In genomic region chrX:155318005-155318404, GRCm38 (mm10) we compare ENCODE assay signal across 9 mouse cellular contexts. TPM values are rescaled to one million over a fixed set of nuclear protein-coding genes. Genes with fewer than 3 reads are reported as not detected.
DNase-seq lines count a peak whose midpoint lies in the region; ATAC-seq and TF ChIP-seq lines count a peak whose summit lies in the region.
"Had no signal": no experiment of that assay in that cellular context is flagged by ENCODE, and none has a peak within 500 bp of the region (broad histone marks: within the 10 kb centered on the region; RNA-seq: fewer than 3 reads in every experiment).

No protein-coding gene starts in this region.

- H3K36me3 ChIP-seq in liver, adult 2 months (ENCODE audit: control insufficient read depth, insufficient read depth, low read length): 0 out of 2 replicates have a peak, but pooled peaks cover 2% of the 10 kb centered on the region
- H3K36me3 ChIP-seq in liver, embryonic 11.5 days (ENCODE audit: control insufficient read depth, insufficient read depth, low read length): no peaks in the 10 kb centered on the region
- H3K36me3 ChIP-seq in forebrain, embryonic 16.5 days (ENCODE audit: control insufficient read depth, insufficient read depth): no peaks in the 10 kb centered on the region
- no peaks in the 10 kb centered on the region for H3K36me3 ChIP-seq in splenic B cell, adult 2 months (ENCODE audit: control insufficient read depth, insufficient read depth, low read length, poor library complexity, severe bottlenecking)
- H3K36me3 ChIP-seq: neural tube, embryonic 13.5 days had no signal

- H3K9me3 ChIP-seq in liver, embryonic 11.5 days (ENCODE audit: control insufficient read depth, low read length): no peaks in the 10 kb centered on the region
- no peaks in the 10 kb centered on the region for H3K9me3 ChIP-seq in forebrain, embryonic 16.5 days (ENCODE audit: control insufficient read depth, low read length)
- H3K9me3 ChIP-seq: neural tube, embryonic 13.5 days had no signal

- 34% methylated on average over 4 of the region's 4 CpGs for WGBS in liver, adult 2 months
- 41% methylated on average over 4 of the region's 4 CpGs for WGBS in liver, embryonic 11.5 days
- WGBS in forebrain, embryonic 16.5 days: 47% methylated on average over 4 of the region's 4 CpGs
- WGBS in lung, adult 2 months: 44% methylated on average over 4 of the region's 4 CpGs

- H3K27ac ChIP-seq in liver, adult 2 months (replicated peaks; ENCODE audit: insufficient read depth, low read depth, low read length): no peak overlapping the region
- no peak overlapping the region for H3K27ac ChIP-seq in liver, embryonic 11.5 days (ENCODE audit: low read depth, low read length)
- H3K27ac ChIP-seq in forebrain, embryonic 16.5 days (ENCODE audit: low read length): no peak overlapping the region
- H3K27ac ChIP-seq: neural tube, embryonic 13.5 days had no signal

- H3K79me2 ChIP-seq in liver, adult 2 months (ENCODE audit: control insufficient read depth, insufficient read depth, low read length): no peaks in the 10 kb centered on the region

- no peak overlapping the region for H3K4me2 ChIP-seq in liver, embryonic 11.5 days
- H3K4me2 ChIP-seq in forebrain, embryonic 16.5 days (ENCODE audit: low read length): no peak overlapping the region
- H3K4me2 ChIP-seq: neural tube, embryonic 13.5 days had no signal

- no peak overlapping the region for H3K4me3 ChIP-seq in liver, adult 2 months (ENCODE audit: insufficient read depth, low read depth, low read length)
- H3K4me3 ChIP-seq in liver, embryonic 11.5 days (ENCODE audit: low read depth, low read length): no peak overlapping the region
- no peak overlapping the region for H3K4me3 ChIP-seq in forebrain, embryonic 16.5 days (replicated peaks; ENCODE audit: low read length)
- H3K4me3 ChIP-seq in lung, adult 2 months (replicated peaks; ENCODE audit: extremely low read depth, low read depth, low read length): no peak overlapping the region
- H3K4me3 ChIP-seq: neural tube, embryonic 13.5 days had no signal

- no peak for DNase-seq in cerebellum, adult 11 months
- DNase-seq in liver, adult 2 months (ENCODE audit: extremely low read depth, low read depth, low spot score): peak; percentile 29
- DNase-seq in liver, embryonic 11.5 days (ENCODE audit: low spot score): no peak
- DNase-seq in c-Kit-positive CD71-positive TER-119-negative erythroid progenitor cells, embryonic 14.5 days (ENCODE audit: low read depth): peak; percentile 38
- peak; percentile 12 for DNase-seq in lung, adult 2 months
- DNase-seq in splenic B cell, adult 2 months (ENCODE audit: low read depth, low spot score): peak; percentile 69

- H3K27me3 ChIP-seq in liver, adult 2 months (ENCODE audit: control insufficient read depth, insufficient read depth, low read length): no peaks in the 10 kb centered on the region
- H3K27me3 ChIP-seq in liver, embryonic 11.5 days (replicated peaks; ENCODE audit: control insufficient read depth, insufficient read depth, low read length): no peaks in the 10 kb centered on the region
- H3K27me3 ChIP-seq in forebrain, embryonic 16.5 days (replicated peaks; ENCODE audit: control insufficient read depth, insufficient read depth, low read length): no peaks in the 10 kb centered on the region
- H3K27me3 ChIP-seq in splenic B cell, adult 2 months (ENCODE audit: control insufficient read depth, insufficient read depth, low read length, poor library complexity, severe bottlenecking): no peaks in the 10 kb centered on the region
- H3K27me3 ChIP-seq: neural tube, embryonic 13.5 days had no signal

- TF ChIP-seq POLR2A in liver, adult 2 months (IDR thresholded peaks at IDR 0.05; ENCODE audit: extremely low read depth, insufficient read depth, low read length): no peak
- no peak for TF ChIP-seq POLR2A in lung, adult 2 months (IDR thresholded peaks at IDR 0.05; ENCODE audit: borderline replicate concordance, extremely low read depth, low read depth, low read length)

- 0 out of 2 replicates have a peak, but pooled peaks have one; percentile 52 for ATAC-seq in cerebellum, adult (ENCODE audit: insufficient number of reproducible peaks, low FRiP score, low TSS enrichment)
- ATAC-seq in liver, embryonic 11.5 days (replicated peaks; ENCODE audit: low FRiP score): no peak
- ATAC-seq in forebrain, embryonic 16.5 days: peak; percentile 59

- H3K4me1 ChIP-seq in liver, adult 2 months (ENCODE audit: control insufficient read depth, insufficient read depth, low read length): no peaks in the 10 kb centered on the region
- H3K4me1 ChIP-seq in liver, embryonic 11.5 days (replicated peaks; ENCODE audit: control insufficient read depth, insufficient read depth, low read length): no peaks in the 10 kb centered on the region
- no peaks in the 10 kb centered on the region for H3K4me1 ChIP-seq in forebrain, embryonic 16.5 days (replicated peaks; ENCODE audit: control insufficient read depth, insufficient read depth, low read length)
- no peaks in the 10 kb centered on the region for H3K4me1 ChIP-seq in lung, adult 2 months (ENCODE audit: control insufficient read depth, insufficient read depth, low read length)
- H3K4me1 ChIP-seq: neural tube, embryonic 13.5 days had no signal

- H3K9ac ChIP-seq in liver, adult 2 months (ENCODE audit: low read depth, low read length): no peak overlapping the region
- H3K9ac ChIP-seq in liver, embryonic 11.5 days (ENCODE audit: low read depth, low read length): no peak overlapping the region
- no peak overlapping the region for H3K9ac ChIP-seq in forebrain, embryonic 16.5 days (replicated peaks; ENCODE audit: low read depth, low read length)
- H3K9ac ChIP-seq: neural tube, embryonic 13.5 days had no signal

- peak; percentile 13; the same call in 1 of the 2 replicates for TF ChIP-seq CTCF in liver, adult 2 months (IDR thresholded peaks at IDR 0.05; ENCODE audit: low read depth, low read length)
- peak; percentile 14; the same call in 1 of the 2 replicates for TF ChIP-seq CTCF in lung, adult 2 months (IDR thresholded peaks at IDR 0.05; ENCODE audit: insufficient read depth, low read length)

RNA-seq across cellular contexts. Expression of gene Prdx4, which starts 22.5 kb away (rescaled TPM):
- 265 and 298 TPM in 2 replicates for total RNA-seq in liver, adult 2 months (2014; rRNA removed)
- 142 and 172 TPM in 2 replicates for polyA plus RNA-seq in liver, adult 2 months (2012; rRNA removed)
- 188 and 204 TPM in 2 replicates for polyA plus RNA-seq in liver, embryonic 11.5 days (2014; fragmentation: Nextera tagmentation; extraction: Ambion mirVana)
- polyA plus RNA-seq in forebrain, embryonic 16.5 days (2015; fragmentation: Nextera tagmentation; extraction: Ambion mirVana): 86.3 and 94.3 TPM in 2 replicates
- 55.5 and 56.0 TPM in 2 replicates for polyA plus RNA-seq in lung, adult 2 months (2012; rRNA removed)

RNA-seq across cellular contexts. Expression of gene Acot9, which starts 55.8 kb away (rescaled TPM):
- total RNA-seq in liver, adult 2 months (2014; rRNA removed): 6.5 and 7.3 TPM in 2 replicates
- 1.3 and 1.8 TPM in 2 replicates for polyA plus RNA-seq in liver, adult 2 months (2012; rRNA removed)
- 23.7 and 24.3 TPM in 2 replicates for polyA plus RNA-seq in liver, embryonic 11.5 days (2014; fragmentation: Nextera tagmentation; extraction: Ambion mirVana)
- 34.3 and 37.4 TPM in 2 replicates for polyA plus RNA-seq in forebrain, embryonic 16.5 days (2015; fragmentation: Nextera tagmentation; extraction: Ambion mirVana)
- polyA plus RNA-seq in lung, adult 2 months (2012; rRNA removed): 12.7 and 18.8 TPM in 2 replicates

Comparison
In these comparisons a context has a peak if more than half of its experiments do, and no peak if none do; other contexts are left out.
1. DNase-seq: peak in liver, adult 2 months (single experiment), c-Kit-positive CD71-positive TER-119-negative erythroid progenitor cells, embryonic 14.5 days (single experiment), lung, adult 2 months (single experiment) and splenic B cell, adult 2 months (single experiment); none in cerebellum, adult 11 months (single experiment) and liver, embryonic 11.5 days (single experiment).